Mouse (Mus musculus): ENCODE measurements at regions not wholly inside any gene's neighbourhood (a gene's known extent, or its start where the extent isn't known, plus 50 kb on each side); places are given as distances from the start of the nearest gene placed in this dataset.

DNA sequence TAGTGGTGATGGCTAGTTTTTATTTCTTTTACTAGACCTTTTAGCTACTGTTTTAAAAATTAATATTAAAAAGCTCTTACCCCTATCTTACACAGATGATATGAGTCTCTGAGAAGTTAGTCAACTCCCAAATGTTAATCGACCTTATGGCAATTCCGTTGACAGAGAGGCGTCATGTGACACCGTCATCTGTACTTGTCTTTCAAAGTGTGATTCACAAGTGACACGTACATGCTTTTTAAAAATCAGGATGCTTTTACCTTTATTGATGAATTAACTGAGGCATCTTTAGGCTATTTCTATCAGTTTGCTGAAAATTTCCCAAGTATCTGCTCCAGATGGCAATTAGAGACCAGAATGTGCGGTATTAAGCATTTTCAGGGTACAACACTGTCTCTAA is 573.9 kb downstream of the Gm19410 start:
- TF ChIP-seq E2F4 (IDR thresholded peaks at IDR 0.05; ENCODE audit: insufficient read depth) (no peak), MYOG (IDR thresholded peaks at IDR 0.05; ENCODE audit: control insufficient read depth in 1 of 3, insufficient read depth in 1 of 3, insufficient read length in 2 of 3, low read depth in 2 of 3) (no peak), MAX (IDR thresholded peaks at IDR 0.05; ENCODE audit: low read depth) (no peak)
- Histone ChIP-seq H3K79me2 (ENCODE audit: control insufficient read depth, insufficient read depth) (no peaks in the 10 kb centered on the region), H3K36me3 (ENCODE audit: control insufficient read depth, insufficient read depth) (no peaks in the 10 kb centered on the region), H3ac (ENCODE audit: control insufficient read depth, insufficient read length) (no peak overlapping the region), H3K4me2 (ENCODE audit: low read depth) (no peak overlapping the region), H3K27me3 (ENCODE audit: control insufficient read depth, insufficient read depth, insufficient read length) (no peaks in the 10 kb centered on the region), H3K4me3 (no peak overlapping the region)

DNA sequence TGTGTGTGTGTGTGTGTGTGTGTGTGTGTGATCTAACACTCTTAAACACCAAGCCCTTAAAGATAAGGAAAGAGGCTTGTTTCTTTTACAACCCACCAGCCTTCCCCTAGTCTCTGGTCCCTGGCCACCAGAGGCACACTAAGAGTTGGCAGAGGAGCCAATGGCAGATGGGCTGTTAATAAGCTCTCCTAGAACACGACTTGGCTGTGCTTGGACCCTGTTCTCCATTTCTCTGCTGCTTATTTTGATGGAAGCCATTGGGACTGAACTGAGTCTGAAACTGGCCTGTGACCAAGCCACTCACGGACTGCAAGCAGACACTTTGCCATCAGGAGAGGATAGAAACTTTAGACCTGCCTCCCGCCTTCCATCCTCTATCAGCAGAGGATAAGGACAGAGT is 574.9 kb downstream of the Gm19410 start:
- Histone ChIP-seq H3K4me2 (ENCODE audit: low read depth) (no peak overlapping the region), H3K27me3 (ENCODE audit: control insufficient read depth, insufficient read depth, insufficient read length) (no peaks in the 10 kb centered on the region), H3K79me2 (ENCODE audit: control insufficient read depth, insufficient read depth) (no peaks in the 10 kb centered on the region), H3K4me3 (no peak overlapping the region), H3K36me3 (ENCODE audit: control insufficient read depth, insufficient read depth) (no peaks in the 10 kb centered on the region), H3ac (ENCODE audit: control insufficient read depth, insufficient read length) (no peak overlapping the region)
- TF ChIP-seq MYOG (IDR thresholded peaks at IDR 0.05; ENCODE audit: control insufficient read depth in 1 of 3, insufficient read depth in 1 of 3, insufficient read length in 2 of 3, low read depth in 2 of 3), result no peak
- no peak for TF ChIP-seq POLR2AphosphoS2 (IDR thresholded peaks at IDR 0.05; ENCODE audit: insufficient read length, low read depth)
- TF ChIP-seq REST (IDR thresholded peaks at IDR 0.05; ENCODE audit: insufficient read depth, insufficient read length), result no peak
- no peak for TF ChIP-seq TCF3 (IDR thresholded peaks at IDR 0.05; ENCODE audit: insufficient read length, low read depth)
- TF ChIP-seq MAX (IDR thresholded peaks at IDR 0.05; ENCODE audit: low read depth), result no peak
- TF ChIP-seq TCF12 (IDR thresholded peaks at IDR 0.05; ENCODE audit: insufficient read depth, poor library complexity, severe bottlenecking), result no peak
- no peak for TF ChIP-seq MYOD1 (IDR thresholded peaks at IDR 0.05; ENCODE audit: control insufficient read depth in 1 of 3, insufficient read length in 2 of 3, low read depth in 2 of 3)
- TF ChIP-seq POLR2A (IDR thresholded peaks at IDR 0.05; ENCODE audit: insufficient read length, low read depth), result no peak
- TF ChIP-seq CEBPB (IDR thresholded peaks at IDR 0.05; ENCODE audit: insufficient read depth, poor library complexity, severe bottlenecking), result no peak
- no peak for TF ChIP-seq USF1 (IDR thresholded peaks at IDR 0.05; ENCODE audit: low read depth)
- no peak for TF ChIP-seq SRF (IDR thresholded peaks at IDR 0.05; ENCODE audit: control insufficient read depth, insufficient read length, low read depth)
- TF ChIP-seq E2F4 (IDR thresholded peaks at IDR 0.05; ENCODE audit: insufficient read depth), result no peak

DNA sequence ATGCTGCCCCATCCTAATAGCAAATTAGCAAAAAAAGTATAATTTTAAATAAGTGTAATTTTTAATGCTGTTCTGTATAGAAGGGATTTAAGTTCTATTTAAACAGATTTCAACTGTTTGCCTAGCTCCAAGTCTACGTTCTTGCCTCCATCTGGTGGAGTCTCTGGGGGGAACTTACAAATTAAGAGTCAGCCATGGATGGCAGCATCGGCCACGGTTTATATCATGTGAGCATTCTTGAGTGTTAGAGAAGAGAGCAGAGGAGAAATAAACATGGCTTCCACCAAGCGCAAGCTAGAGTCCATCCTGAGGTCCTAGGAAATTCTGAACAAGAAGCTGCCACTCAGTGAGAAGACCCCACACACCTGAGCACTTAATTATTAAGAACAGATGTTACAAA is 576.4 kb downstream of the Gm19410 start:
- H3ac ChIP-seq (ENCODE audit: control insufficient read depth, insufficient read length), result no peak overlapping the region
- no peak for TF ChIP-seq USF1 (IDR thresholded peaks at IDR 0.05; ENCODE audit: low read depth)
- no peak for TF ChIP-seq TCF12 (IDR thresholded peaks at IDR 0.05; ENCODE audit: insufficient read depth, poor library complexity, severe bottlenecking)
- no peak for TF ChIP-seq MYOG (IDR thresholded peaks at IDR 0.05; ENCODE audit: control insufficient read depth in 1 of 3, insufficient read depth in 1 of 3, insufficient read length in 2 of 3, low read depth in 2 of 3)
- no peak for TF ChIP-seq TCF3 (IDR thresholded peaks at IDR 0.05; ENCODE audit: insufficient read length, low read depth)
- no peak for TF ChIP-seq REST (IDR thresholded peaks at IDR 0.05; ENCODE audit: insufficient read depth, insufficient read length)
- no peak for TF ChIP-seq POLR2AphosphoS2 (IDR thresholded peaks at IDR 0.05; ENCODE audit: insufficient read length, low read depth)
- TF ChIP-seq MAX (IDR thresholded peaks at IDR 0.05; ENCODE audit: low read depth), result no peak
- TF ChIP-seq POLR2A (IDR thresholded peaks at IDR 0.05; ENCODE audit: insufficient read length, low read depth), result no peak
- TF ChIP-seq MYOD1 (IDR thresholded peaks at IDR 0.05; ENCODE audit: control insufficient read depth in 1 of 3, insufficient read length in 2 of 3, low read depth in 2 of 3), result no peak
- no peak for TF ChIP-seq CEBPB (IDR thresholded peaks at IDR 0.05; ENCODE audit: insufficient read depth, poor library complexity, severe bottlenecking)
- no peak for TF ChIP-seq E2F4 (IDR thresholded peaks at IDR 0.05; ENCODE audit: insufficient read depth)
- TF ChIP-seq SRF (IDR thresholded peaks at IDR 0.05; ENCODE audit: control insufficient read depth, insufficient read length, low read depth), result no peak

DNA sequence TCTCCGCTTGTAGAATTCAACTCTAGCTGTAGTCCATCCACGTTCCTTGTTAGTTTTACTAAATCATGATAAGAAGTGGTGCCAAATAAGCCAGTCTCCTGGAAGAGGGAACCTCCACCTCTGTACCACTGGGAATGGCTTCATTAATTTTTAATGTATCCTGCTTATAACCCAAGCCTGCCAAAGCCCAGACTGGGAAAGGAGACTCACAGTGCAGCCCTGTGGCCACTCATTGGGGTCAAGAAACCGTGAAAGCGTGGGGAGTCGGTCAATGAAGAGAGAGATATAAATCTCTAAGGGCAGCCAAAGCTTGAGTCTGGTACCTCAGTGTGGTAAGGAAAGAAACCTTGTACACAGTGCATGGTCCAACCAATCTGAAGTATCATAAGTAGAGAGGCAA is 577.1 kb downstream of the Gm19410 start:
- no peaks in the 10 kb centered on the region for H3K36me3 ChIP-seq (ENCODE audit: control insufficient read depth, insufficient read depth)
- no peak overlapping the region for H3ac ChIP-seq (ENCODE audit: control insufficient read depth, insufficient read length)
- no peaks in the 10 kb centered on the region for H3K27me3 ChIP-seq (ENCODE audit: control insufficient read depth, insufficient read depth, insufficient read length)
- H3K4me3 ChIP-seq, result no peak overlapping the region
- TF ChIP-seq MYOD1 (IDR thresholded peaks at IDR 0.05; ENCODE audit: control insufficient read depth in 1 of 3, insufficient read length in 2 of 3, low read depth in 2 of 3), result no peak
- TF ChIP-seq MYOG (IDR thresholded peaks at IDR 0.05; ENCODE audit: control insufficient read depth in 1 of 3, insufficient read depth in 1 of 3, insufficient read length in 2 of 3, low read depth in 2 of 3), result no peak
- no peak for TF ChIP-seq TCF3 (IDR thresholded peaks at IDR 0.05; ENCODE audit: insufficient read length, low read depth)
- no peak for TF ChIP-seq E2F4 (IDR thresholded peaks at IDR 0.05; ENCODE audit: insufficient read depth)
- TF ChIP-seq MAX (IDR thresholded peaks at IDR 0.05; ENCODE audit: low read depth), result no peak
- no peak for TF ChIP-seq TCF12 (IDR thresholded peaks at IDR 0.05; ENCODE audit: insufficient read depth, poor library complexity, severe bottlenecking)
- TF ChIP-seq USF1 (IDR thresholded peaks at IDR 0.05; ENCODE audit: low read depth), result no peak
- TF ChIP-seq POLR2A (IDR thresholded peaks at IDR 0.05; ENCODE audit: insufficient read length, low read depth), result no peak
- no peak for TF ChIP-seq REST (IDR thresholded peaks at IDR 0.05; ENCODE audit: insufficient read depth, insufficient read length)
- TF ChIP-seq CEBPB (IDR thresholded peaks at IDR 0.05; ENCODE audit: insufficient read depth, poor library complexity, severe bottlenecking), result no peak
- TF ChIP-seq SRF (IDR thresholded peaks at IDR 0.05; ENCODE audit: control insufficient read depth, insufficient read length, low read depth), result no peak
- TF ChIP-seq POLR2AphosphoS2 (IDR thresholded peaks at IDR 0.05; ENCODE audit: insufficient read length, low read depth), result no peak
- no peaks in the 10 kb centered on the region for H3K79me2 ChIP-seq (ENCODE audit: control insufficient read depth, insufficient read depth)
- no peak overlapping the region for H3K4me2 ChIP-seq (ENCODE audit: low read depth)

More for the DNA sequence above, 576.4 kb downstream of the Gm19410 start:
- Histone ChIP-seq H3K4me3 (no peak overlapping the region), H3K4me2 (ENCODE audit: low read depth) (no peak overlapping the region), H3K36me3 (ENCODE audit: control insufficient read depth, insufficient read depth) (no peaks in the 10 kb centered on the region), H3K79me2 (ENCODE audit: control insufficient read depth, insufficient read depth) (no peaks in the 10 kb centered on the region), H3K27me3 (ENCODE audit: control insufficient read depth, insufficient read depth, insufficient read length) (no peaks in the 10 kb centered on the region)

All from myocyte (in vitro differentiated cells).